Mouse (Mus musculus) ES-Bruce4 (cell line): ENCODE measurements around the gene Mprip. TPM values are rescaled to one million over a fixed set of nuclear protein-coding genes. Genes with fewer than 3 reads are reported as not detected.

Experiments used
- H3K27ac ChIP-seq: 2 replicates; pipeline ENCODE4 v1.5.1; 2012; ENCODE audit warnings: low read length, inconsistent platforms; ENCODE audit not compliant: insufficient read depth
- H3K27me3 ChIP-seq: 2 replicates; pipeline ENCODE4 v1.6.1; 2012; ENCODE audit warnings: mild to moderate bottlenecking, low read length, inconsistent platforms; ENCODE audit not compliant: control insufficient read depth, poor library complexity, insufficient read depth, severe bottlenecking
- H3K36me3 ChIP-seq: 2 replicates; pipeline ENCODE4 v1.6.1; 2012; ENCODE audit warnings: inconsistent platforms, mild to moderate bottlenecking, low read length, moderate library complexity; ENCODE audit not compliant: control insufficient read depth, poor library complexity, insufficient read depth, severe bottlenecking
- H3K4me1 ChIP-seq: one replicate; pipeline ENCODE4 v1.8.1; 2011; ENCODE audit warnings: low read length; ENCODE audit not compliant: control insufficient read depth, insufficient read depth
- H3K4me3 ChIP-seq: 2 replicates; pipeline ENCODE4 v1.5.1; 2011; ENCODE audit warnings: low read depth, mild to moderate bottlenecking, low read length
- H3K9ac ChIP-seq: 2 replicates; pipeline ENCODE4 v1.6.1; 2012; ENCODE audit warnings: low read depth, mild to moderate bottlenecking, inconsistent platforms; ENCODE audit not compliant: poor library complexity, severe bottlenecking
- H3K9me3 ChIP-seq: replicated peaks from 2 replicates; pipeline ENCODE4 v1.6.1; 2012; ENCODE audit warnings: mild to moderate bottlenecking, low read length, inconsistent platforms; ENCODE audit not compliant: control insufficient read depth, poor library complexity, insufficient read depth, severe bottlenecking
- CTCF ChIP-seq: IDR thresholded peaks from one replicate; pipeline ENCODE4 v1.8.1; 2011; ENCODE audit warnings: low read depth, low read length
- EP300 ChIP-seq: IDR thresholded peaks from 2 replicates; pipeline ENCODE4 v1.6.1; 2011; ENCODE audit warnings: low read depth, low read length; ENCODE audit not compliant: insufficient read depth
- POLR2A ChIP-seq: IDR thresholded peaks from one replicate; pipeline ENCODE4 v1.8.1; 2011; ENCODE audit warnings: low read length; ENCODE audit not compliant: insufficient read depth
- polyA plus RNA-seq: library from polyadenylated mRNA; stranded (reverse); fragments of >200 nt; gene quantifications from 2 replicates; pipeline ENCODE4 v1.2.4, GENCODE M21; 2011; ENCODE audit warnings: low read depth; ENCODE audit not compliant: missing spikeins, insufficient read depth, insufficient read length

The Mprip gene
- polyA plus RNA-seq, 1 experiment, result 85.9 TPM

- Histone ChIP-seq H3K36me3 (no peaks in the 10 kb centered on the region), H3K4me3 (no peak overlapping the region), H3K4me1 (no peaks in the 10 kb centered on the region), H3K27me3 (no peaks in the 10 kb centered on the region), H3K27ac (no peak overlapping the region), H3K9ac (no peak overlapping the region), H3K9me3 (no peaks in the 10 kb centered on the region)
- TF ChIP-seq EP300 (no peak), CTCF (no peak), POLR2A (no peak)
Measured at GRCm38 (mm10) chr11:59635821-59636694, 25.0 kb upstream of the Mprip start.

DNA sequence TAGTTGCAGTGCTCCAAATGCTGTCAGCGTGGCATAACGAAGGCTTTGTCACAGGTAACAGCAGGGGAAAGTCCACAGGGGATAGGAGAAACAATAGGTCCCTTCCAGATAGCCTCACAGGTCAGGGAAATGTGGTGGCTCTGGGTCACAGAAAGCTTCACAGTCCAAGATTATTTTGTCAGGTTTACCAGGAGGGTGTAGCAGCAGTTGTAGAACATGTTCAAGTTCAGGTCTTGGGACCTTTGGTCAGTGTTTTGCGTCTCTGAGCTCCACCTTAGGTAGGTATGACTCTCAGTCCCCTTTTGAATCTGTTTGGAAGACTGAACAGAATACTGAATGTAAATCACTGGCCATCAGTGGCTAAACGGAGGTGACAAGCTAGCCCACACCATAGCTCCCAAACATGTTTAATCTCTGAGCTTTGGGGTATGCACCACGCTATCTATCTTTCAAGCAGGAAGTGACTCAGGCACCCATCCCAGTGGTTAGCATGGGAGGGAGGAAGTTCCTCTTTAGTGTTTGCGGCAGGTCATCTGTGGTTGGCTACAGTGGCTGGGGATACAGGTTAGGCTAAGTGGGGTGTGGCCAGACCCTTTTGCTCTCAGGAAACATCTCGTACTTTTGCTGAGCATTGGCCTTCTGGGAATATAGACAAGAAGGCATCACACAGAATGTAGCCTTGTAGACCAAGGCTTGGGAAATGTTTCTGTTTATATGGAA lies 24.2 kb upstream of the Mprip start:
- TF ChIP-seq POLR2A, result no peak
- no peak for TF ChIP-seq CTCF
- no peak for TF ChIP-seq EP300
- Histone ChIP-seq H3K9me3 (no peaks in the 10 kb centered on the region), H3K27me3 (no peaks in the 10 kb centered on the region), H3K9ac (no peak overlapping the region), H3K27ac (no peak overlapping the region), H3K4me3 (no peak overlapping the region), H3K36me3 (no peaks in the 10 kb centered on the region), H3K4me1 (no peaks in the 10 kb centered on the region)

DNA sequence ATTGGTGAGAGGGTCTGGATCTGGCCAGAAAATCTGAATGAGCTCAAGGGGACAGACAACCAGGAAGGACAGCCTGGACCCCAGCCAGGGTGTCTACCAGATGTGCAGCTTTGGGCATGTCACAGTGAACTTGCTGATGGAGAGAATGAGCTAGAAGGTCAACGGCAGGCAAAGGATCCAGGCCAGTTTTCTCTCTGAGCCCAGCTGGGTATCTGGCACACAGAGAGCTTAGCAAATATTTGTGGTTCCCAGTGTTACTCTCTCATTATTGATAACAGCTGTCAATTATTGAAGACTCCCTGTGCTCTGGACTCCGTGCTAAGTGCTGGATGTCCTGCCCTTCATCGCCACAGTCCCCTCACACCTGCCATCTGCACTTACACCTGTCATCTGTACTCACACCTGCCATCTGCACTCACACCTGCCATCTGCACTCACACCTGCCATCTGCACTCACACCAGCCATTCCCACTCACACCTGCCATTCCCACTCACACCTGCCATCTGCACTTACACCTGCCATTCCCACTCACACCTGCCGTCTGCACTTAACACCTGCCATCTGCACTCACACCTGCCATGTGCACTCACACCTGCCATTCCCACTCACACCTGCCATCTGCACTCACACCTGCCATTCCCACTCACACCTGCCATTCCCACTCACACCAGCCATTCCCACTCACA lies 21.0 kb upstream of the Mprip start:
- Histone ChIP-seq H3K9me3 (no peaks in the 10 kb centered on the region), H3K9ac (no peak overlapping the region), H3K27ac (no peak overlapping the region), H3K36me3 (no peaks in the 10 kb centered on the region), H3K4me1 (no peaks in the 10 kb centered on the region), H3K27me3 (no peaks in the 10 kb centered on the region), H3K4me3 (no peak overlapping the region)
- TF ChIP-seq EP300 (no peak), CTCF (no peak), POLR2A (no peak)

- Histone ChIP-seq H3K27me3 (no peaks in the 10 kb centered on the region), H3K4me3 (no peak overlapping the region), H3K9me3 (no peaks in the 10 kb centered on the region), H3K27ac (no peak overlapping the region), H3K9ac (no peak overlapping the region), H3K36me3 (no peaks in the 10 kb centered on the region), H3K4me1 (no peaks in the 10 kb centered on the region)
- no peak for TF ChIP-seq POLR2A
- TF ChIP-seq CTCF, result no peak
- TF ChIP-seq EP300, result no peak
Measured at GRCm38 (mm10) chr11:59641227-59641626, 19.9 kb upstream of the Mprip start.

DNA sequence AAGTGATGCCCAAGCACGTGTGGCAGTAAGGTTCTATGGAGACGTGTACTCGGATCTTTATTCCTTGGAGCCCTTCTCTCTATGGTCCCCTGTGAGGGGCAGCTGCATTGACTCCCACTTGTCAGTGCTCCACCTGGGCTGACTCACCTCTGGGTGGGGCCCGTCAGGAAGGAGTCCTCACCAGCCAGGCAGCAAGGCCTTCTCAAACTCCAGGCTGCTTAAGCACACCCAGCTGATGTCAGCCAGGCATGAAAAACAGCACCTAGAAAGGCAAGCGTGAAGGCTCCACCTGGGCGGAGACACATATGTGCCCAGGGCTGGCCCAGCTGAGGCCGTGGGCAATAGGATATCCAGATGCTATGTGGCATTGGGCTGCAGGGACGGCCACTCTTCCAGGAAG lies 18.7 kb upstream of the Mprip start:
- no peak overlapping the region for H3K4me3 ChIP-seq
- no peaks in the 10 kb centered on the region for H3K4me1 ChIP-seq
- no peak overlapping the region for H3K27ac ChIP-seq
- H3K27me3 ChIP-seq, result no peaks in the 10 kb centered on the region
- TF ChIP-seq EP300, result no peak
- TF ChIP-seq CTCF, result no peak
- no peak for TF ChIP-seq POLR2A
- H3K36me3 ChIP-seq, result no peaks in the 10 kb centered on the region
- no peak overlapping the region for H3K9ac ChIP-seq
- no peaks in the 10 kb centered on the region for H3K9me3 ChIP-seq

DNA sequence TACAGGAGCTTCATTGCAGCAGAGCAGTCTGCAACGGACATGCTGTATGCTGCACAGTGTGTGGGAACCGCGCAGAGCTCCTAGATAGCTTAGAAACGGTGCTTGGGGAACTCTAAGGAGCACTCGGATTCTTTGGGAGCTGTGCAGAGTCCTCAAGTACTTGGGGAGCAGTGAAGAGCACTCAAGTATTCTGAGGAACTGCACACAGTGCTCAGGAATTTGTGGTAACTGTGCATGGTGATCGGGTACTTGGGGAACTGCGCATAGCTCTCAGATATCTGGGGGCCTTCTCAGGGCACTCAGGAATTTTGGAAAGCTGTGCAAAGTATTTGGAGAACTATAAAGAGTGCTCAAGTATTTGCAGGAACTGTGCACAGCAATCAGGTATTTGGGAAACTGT lies 16.1 kb upstream of the Mprip start:
- H3K9ac ChIP-seq, result no peak overlapping the region
- no peak for TF ChIP-seq POLR2A
- no peak for TF ChIP-seq EP300
- TF ChIP-seq CTCF, result no peak
- H3K4me1 ChIP-seq, result no peaks in the 10 kb centered on the region
- H3K27ac ChIP-seq, result no peak overlapping the region
- H3K27me3 ChIP-seq, result no peaks in the 10 kb centered on the region
- H3K4me3 ChIP-seq, result no peak overlapping the region
- no peaks in the 10 kb centered on the region for H3K36me3 ChIP-seq
- H3K9me3 ChIP-seq, result no peaks in the 10 kb centered on the region
